Mouse (Mus musculus): ENCODE results near the gene Gm13306.
"Not testable (repeated sequence)": the region's sequence is repeated elsewhere in the genome, so short reads cannot be mapped to it uniquely, and the experiment has no call there.

The Gm13306 gene

DNA sequence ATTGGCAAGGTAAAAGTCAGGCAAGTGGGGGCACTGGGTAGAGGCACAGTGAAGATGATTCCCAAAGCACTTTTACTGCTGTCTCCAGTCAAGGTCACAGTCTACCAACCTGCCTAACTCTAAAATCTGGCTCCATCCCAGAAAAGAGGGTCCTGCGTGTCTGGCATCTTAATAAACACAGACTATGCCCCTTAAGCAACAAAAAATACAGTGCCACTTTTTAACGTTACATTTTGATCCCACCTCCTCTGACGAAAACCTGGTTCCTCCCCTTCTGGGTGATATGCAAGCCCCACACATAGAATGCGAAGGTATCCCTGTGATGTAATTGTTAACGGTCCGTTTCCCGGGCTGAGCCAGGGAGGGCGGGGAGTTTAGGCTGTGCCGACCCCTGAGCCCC, at the start of gene Gm13306:
Gene Gm13306 (plus strand): TSS at position 301 of the 400 bp plus-strand sequence.
- DNase-seq = not testable (repeated sequence)

DNA sequence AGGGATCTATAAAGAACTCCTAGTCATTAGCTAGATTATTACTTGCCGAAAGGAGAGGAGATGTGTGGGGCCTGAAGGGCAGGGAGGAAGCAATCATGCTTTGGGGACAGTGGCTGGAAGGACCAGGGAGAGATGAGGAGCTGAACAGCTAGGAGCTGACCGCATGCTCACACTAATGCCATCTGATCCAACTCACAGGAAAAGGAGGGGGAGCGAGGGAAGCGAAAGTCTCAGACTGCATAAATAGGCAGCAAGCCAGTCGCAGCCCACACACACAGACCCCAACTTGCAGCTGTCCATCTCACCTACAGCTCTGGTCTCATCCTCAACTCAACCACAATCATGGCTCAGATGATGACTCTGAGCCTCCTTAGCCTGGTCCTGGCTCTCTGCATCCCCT, 38.7 kb upstream of the Gm13306 start, which contains the start of gene Gm13304:
Gene Gm13304 (plus strand): TSS at position 301 of the 400 bp plus-strand sequence.
- not testable (repeated sequence) for DNase-seq

DNA sequence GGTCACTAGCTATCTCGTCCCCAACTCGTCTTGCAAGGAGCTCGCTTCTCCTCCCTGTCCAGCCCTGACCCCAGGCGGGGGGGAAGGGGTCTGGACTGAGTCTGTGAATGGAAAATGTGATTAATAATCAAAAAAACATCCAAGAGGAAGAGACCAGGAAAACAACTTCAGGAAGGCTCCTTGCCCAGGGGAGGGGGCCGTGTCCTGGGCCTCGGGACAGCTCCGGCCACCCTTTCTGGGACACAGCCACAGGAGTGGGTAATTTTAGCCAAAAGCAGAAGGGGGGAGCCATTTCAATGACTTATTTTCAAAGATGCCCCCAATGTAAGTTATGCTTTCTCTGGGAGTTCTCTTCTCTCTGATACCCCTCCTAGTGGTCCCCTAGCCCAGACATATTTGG, 15.3 kb downstream of the Gm13306 start, which contains the start of gene Gm13305:
Gene Gm13305 (minus strand): TSS at position 101 of the 400 bp plus-strand sequence.
- DNase-seq = not testable (repeated sequence)

GRCm38 (mm10) chr4:42178243-42178642, 25.0 kb downstream of the Gm13306 start:
- not testable (repeated sequence) for DNase-seq

DNA sequence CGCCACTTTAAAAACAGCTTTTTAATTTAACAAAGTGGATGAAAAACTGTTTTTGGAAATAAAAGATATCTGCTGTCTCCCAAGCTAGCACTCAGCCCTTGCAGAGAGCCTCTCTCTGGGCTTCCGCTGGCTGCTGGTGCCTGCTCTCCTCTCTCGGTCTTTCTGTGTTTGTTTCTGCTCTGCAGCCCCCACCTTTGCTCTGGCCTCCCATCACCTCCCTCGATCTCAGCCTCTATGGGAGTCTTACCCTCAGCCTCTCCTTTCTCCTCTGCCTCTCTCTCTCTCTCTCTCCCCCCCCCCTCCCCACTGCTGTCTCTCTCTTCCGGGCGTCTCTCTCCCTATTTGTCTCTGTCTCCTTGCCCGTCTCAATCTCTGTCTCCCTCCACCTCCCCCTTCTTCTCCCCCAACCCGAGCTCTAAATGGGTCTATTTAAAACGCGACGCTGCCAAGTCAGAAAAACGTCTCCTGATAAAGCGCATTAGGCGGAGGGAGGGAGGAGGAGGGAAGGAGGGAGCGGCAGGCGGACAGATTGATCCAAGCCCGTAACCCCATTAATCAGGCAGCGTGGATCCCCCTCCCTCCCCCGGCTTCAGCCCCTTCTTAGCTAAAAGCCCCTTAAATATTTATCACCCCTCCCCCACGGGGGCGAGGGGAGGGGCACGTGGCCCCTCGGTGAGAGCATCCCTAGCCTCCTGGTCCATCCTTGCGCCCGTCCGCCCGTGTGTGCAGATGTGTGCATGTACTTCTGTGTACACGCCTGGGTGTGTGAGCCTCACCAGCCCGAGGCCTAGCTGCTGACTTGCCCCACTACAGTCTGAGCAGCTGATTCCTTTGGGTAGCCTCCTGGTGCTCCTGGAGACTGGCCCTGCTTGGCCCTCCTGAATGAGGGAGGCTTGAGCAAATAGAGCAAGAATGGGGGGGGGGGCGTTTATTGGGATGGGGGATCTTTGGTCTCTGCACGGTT, 30.3 kb downstream of the Gm13306 start:
- not testable (repeated sequence) for DNase-seq

DNA sequence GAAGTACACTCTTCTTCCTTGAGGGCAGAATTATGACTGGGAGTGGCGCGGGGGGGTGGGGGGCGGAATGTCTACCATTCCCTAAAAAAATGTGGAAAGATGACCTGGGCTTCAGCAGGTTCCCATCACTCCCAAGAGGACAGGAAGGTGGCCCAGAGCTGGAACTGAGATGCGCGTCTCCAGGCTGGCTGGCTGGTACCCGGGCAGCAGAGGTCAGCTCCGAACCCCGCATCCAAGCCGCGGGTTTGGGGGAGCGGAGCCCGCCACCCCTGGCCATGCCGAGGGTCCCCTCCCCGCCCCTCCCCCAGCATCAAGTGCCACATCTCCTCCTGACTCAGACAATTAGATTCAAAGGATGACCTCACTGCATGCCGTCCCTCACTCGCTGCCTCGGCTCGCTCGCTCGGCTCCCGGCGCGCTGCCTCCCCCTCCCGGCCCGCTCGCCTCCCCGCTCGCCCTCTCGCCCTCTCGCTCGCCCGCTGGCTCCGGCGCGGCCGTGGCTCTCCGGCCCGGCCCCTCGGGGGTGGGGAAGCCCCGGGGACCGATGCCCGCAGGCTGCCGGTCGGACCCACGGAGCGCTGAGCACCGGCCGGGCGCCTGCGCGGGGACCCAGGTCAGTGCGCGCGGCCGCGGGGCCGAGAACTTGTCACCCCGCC, 31.2 kb downstream of the Gm13306 start:
- DNase-seq = not testable (repeated sequence)

GRCm38 (mm10) chr4:42184980-42185372, 31.7 kb downstream of the Gm13306 start:
- DNase-seq = not testable (repeated sequence)
